In genomic region chr12:29049801-29050200, GRCm38 (mm10) we compare ENCODE assay signal across 14 mouse cellular contexts.
DNase-seq lines count a peak whose midpoint lies in the region; ATAC-seq and TF ChIP-seq lines count a peak whose summit lies in the region.
"Had no signal": no experiment of that assay in that cellular context is flagged by ENCODE, and none has a peak within 500 bp of the region (broad histone marks: within the 10 kb centered on the region; RNA-seq: fewer than 3 reads in every experiment).

No protein-coding gene starts in this region.

- no peak for DNase-seq in cerebellum, adult 2 months
- DNase-seq in cerebellum, adult 8-10 months, result no peak
- peak; percentile 3 for DNase-seq in kidney, postnatal 14 days
- DNase-seq in kidney, adult 18-20 months, result no peak
- DNase-seq in hindbrain, embryonic 14.5 days (ENCODE audit: low spot score), result no peak
- no peak for DNase-seq in urinary bladder, adult 18-20 months (ENCODE audit: low spot score in 2 of 2)
- DNase-seq in lung, postnatal 10 days, result no peak
- DNase-seq: adrenal gland, adult 8-10 months; gastrocnemius, postnatal 10 days; lung, postnatal 36 days; spleen, adult 18-20 months had no signal

- 0 out of 2 replicates have a peak overlapping the region, but pooled peaks have one; percentile 21 for H3K27ac ChIP-seq in cerebellum, adult 2 months (ENCODE audit: insufficient read depth, low read length)
- H3K27ac ChIP-seq in hindbrain, embryonic 14.5 days, result peak overlapping the region; percentile 71; the same call in 1 of the 2 replicates
- peak overlapping the region; percentile 80 for H3K27ac ChIP-seq in neural tube, embryonic 15.5 days (replicated peaks)
- H3K27ac ChIP-seq: left cerebral cortex, adult 2 months had no signal

- no peak overlapping the region for H3K4me2 ChIP-seq in hindbrain, embryonic 14.5 days (replicated peaks)
- no peak overlapping the region for H3K4me2 ChIP-seq in neural tube, embryonic 15.5 days

- H3K4me1 ChIP-seq in cerebellum, adult 2 months (ENCODE audit: control insufficient read depth, insufficient read depth, low read length), result peaks cover 12% of the 10 kb centered on the region
- H3K4me1 ChIP-seq in hindbrain, embryonic 14.5 days (replicated peaks; ENCODE audit: control insufficient read depth, insufficient read depth, low read length), result peaks cover 16% of the 10 kb centered on the region
- H3K4me1 ChIP-seq in neural tube, embryonic 15.5 days, result peaks cover 42% of the 10 kb centered on the region

- ATAC-seq in hindbrain, embryonic 14.5 days (ENCODE audit: low FRiP score), result no peak
- no peak for ATAC-seq in neural tube, embryonic 15.5 days (ENCODE audit: low FRiP score)

- no peak overlapping the region for H3K4me3 ChIP-seq in cerebellum, adult 2 months (replicated peaks; ENCODE audit: insufficient read depth, low read depth, low read length)
- H3K4me3 ChIP-seq in hindbrain, embryonic 14.5 days (replicated peaks; ENCODE audit: low read length), result no peak overlapping the region
- H3K4me3 ChIP-seq in neural tube, embryonic 15.5 days (replicated peaks), result no peak overlapping the region
- H3K4me3 ChIP-seq: erythroblast, embryonic 14.5 days; left cerebral cortex, adult 2 months had no signal

- no peaks in the 10 kb centered on the region for H3K9me3 ChIP-seq in hindbrain, embryonic 14.5 days (ENCODE audit: control insufficient read depth, low read length)
- H3K9me3 ChIP-seq in neural tube, embryonic 15.5 days (replicated peaks), result no peaks in the 10 kb centered on the region

- H3K9ac ChIP-seq in hindbrain, embryonic 14.5 days, result no peak overlapping the region
- no peak overlapping the region for H3K9ac ChIP-seq in neural tube, embryonic 15.5 days (replicated peaks)

- TF ChIP-seq POLR2A in cerebellum, adult 2 months (IDR thresholded peaks at IDR 0.05; ENCODE audit: borderline replicate concordance, insufficient read depth, low read length), result no peak

- H3K27me3 ChIP-seq in cerebellum, adult 2 months (ENCODE audit: control insufficient read depth, insufficient read depth, low read length), result no peaks in the 10 kb centered on the region
- 0 out of 2 replicates have a peak, but pooled peaks cover 3% of the 10 kb centered on the region for H3K27me3 ChIP-seq in hindbrain, embryonic 14.5 days (ENCODE audit: control insufficient read depth, insufficient read depth, low read length)
- no peaks in the 10 kb centered on the region for H3K27me3 ChIP-seq in neural tube, embryonic 15.5 days (replicated peaks)

- TF ChIP-seq CTCF in cerebellum, adult 2 months (IDR thresholded peaks at IDR 0.05; ENCODE audit: borderline replicate concordance, insufficient read depth, low read depth, low read length), result no peak

- no peaks in the 10 kb centered on the region for H3K36me3 ChIP-seq in hindbrain, embryonic 14.5 days (replicated peaks; ENCODE audit: control insufficient read depth, insufficient read depth)
- H3K36me3 ChIP-seq in neural tube, embryonic 15.5 days, result no peaks in the 10 kb centered on the region

Comparison
In these comparisons a context has a peak if more than half of its experiments do, and no peak if none do; other contexts are left out.
1. H3K27ac ChIP-seq: peak in every context shown above with its lines; median percentile 80 in neural tube, embryonic 15.5 days; 71 in hindbrain, embryonic 14.5 days; 21 in cerebellum, adult 2 months.